Mouse (Mus musculus): ENCODE measurements around the gene Vps8.

- TF ChIP-seq CTCF (IDR thresholded peaks at IDR 0.05; ENCODE audit: low read depth) (no peak), EP300 (optimal IDR thresholded peaks at IDR 0.05) (no peak)
These were observed 144.2 kb downstream of the Vps8 start for GRCm38 (mm10) chr16:21567093-21567492.

Data from stomach, postnatal 0 days (tissue).